Mouse (Mus musculus) limb, embryonic 13.5 days (tissue): ENCODE results near the gene Car2. TPM values are rescaled to one million over a fixed set of nuclear protein-coding genes. Genes with fewer than 3 reads are reported as not detected.
A peak's percentile ranks its signal among the peaks of the same experiment; 100 is the strongest.

Source experiments
- ATAC-seq: fragments of 200-750 bp; cut with Nextera tagmentation; 2 replicates; pipeline ENCODE4 v1.8.0; 2017; ENCODE audit warnings: low read depth, moderate number of reproducible peaks, moderate TSS enrichment; ENCODE audit not compliant: low FRiP score
- H3K27ac ChIP-seq: fragments of 300-500 bp; sonication (generic); 2 replicates; pipeline ENCODE4 v1.5.1; 2015; ENCODE audit warnings: inconsistent platforms, mild to moderate bottlenecking, moderate library complexity
- H3K27me3 ChIP-seq: fragments of 300-500 bp; sonication (generic); 2 replicates; pipeline ENCODE4 v1.6.1; 2015; ENCODE audit warnings: mild to moderate bottlenecking, inconsistent platforms
- H3K36me3 ChIP-seq: fragments of 300-500 bp; sonication (generic); 2 replicates; pipeline ENCODE4 v1.6.1; 2015; ENCODE audit warnings: inconsistent platforms, mild to moderate bottlenecking, moderate library complexity
- H3K4me1 ChIP-seq: fragments of 300-500 bp; sonication (generic); 2 replicates; pipeline ENCODE4 v1.6.1; 2015; ENCODE audit warnings: inconsistent platforms
- H3K4me2 ChIP-seq: fragments of 300-500 bp; sonication (generic); replicated peaks from 2 replicates; pipeline ENCODE4 v1.6.1; 2015; ENCODE audit warnings: inconsistent platforms, mild to moderate bottlenecking, moderate library complexity
- H3K4me3 ChIP-seq: fragments of 300-500 bp; sonication (generic); 2 replicates; pipeline ENCODE4 v1.5.1; 2015; ENCODE audit warnings: moderate library complexity, mild to moderate bottlenecking, inconsistent platforms
- H3K9ac ChIP-seq: fragments of 300-500 bp; sonication (generic); 2 replicates; pipeline ENCODE4 v1.6.1; 2015; ENCODE audit warnings: mild to moderate bottlenecking, inconsistent platforms
- H3K9me3 ChIP-seq: fragments of 300-500 bp; sonication (generic); 2 replicates; pipeline ENCODE4 v1.6.1; 2016; ENCODE audit warnings: inconsistent platforms
- WGBS: fragments of 180-500 bp; shearing (Covaris S2); methylation state at CpG from one replicate; pipeline ENCODE4 v1.1.7; 2015; 5-methylcytosine and 5-hydroxymethylcytosine counted together
- polyA plus RNA-seq: library from polyadenylated mRNA; unstranded; fragments of >200 nt; fragmentation: Nextera tagmentation; extraction: Ambion mirVana; gene quantifications from 2 replicates; pipeline ENCODE4 v1.2.1, GENCODE M21; 2015

Gene Car2
- polyA plus RNA-seq, 1 experiment from 2014 or later: 22.3 TPM

GRCm38 (mm10) chr3:14863022-14863711 lies 22.9 kb upstream of the Car2 start, which contains the start of gene Car3:
Car3 (plus strand) TSS chr3:14863512.
- peak within 1 kb of the TSS; percentile 42 for H3K4me3 ChIP-seq
- 2% methylated on average over 18 of the region's 18 CpGs for WGBS
- peak; percentile 80 for ATAC-seq
- no peaks in the 10 kb centered on the region for H3K36me3 ChIP-seq
- H3K4me1 ChIP-seq: peaks cover 10% of the 10 kb centered on the region
- H3K4me2 ChIP-seq: peak within 1 kb of the TSS; percentile 79
- peak within 1 kb of the TSS; percentile 56 for H3K9ac ChIP-seq
- no peaks in the 10 kb centered on the region for H3K27me3 ChIP-seq
- no peaks in the 10 kb centered on the region for H3K9me3 ChIP-seq
- no peak within 1 kb of the TSS for H3K27ac ChIP-seq

- Histone ChIP-seq H3K27ac (no peak overlapping the region), H3K9ac (no peak overlapping the region), H3K36me3 (no peaks in the 10 kb centered on the region), H3K27me3 (no peaks in the 10 kb centered on the region), H3K4me3 (no peak overlapping the region), H3K9me3 (no peaks in the 10 kb centered on the region), H3K4me2 (no peak overlapping the region), H3K4me1 (peaks cover 10% of the 10 kb centered on the region)
- WGBS: 87% methylated on average over 2 of the region's 2 CpGs
- ATAC-seq: no peak
Measured at GRCm38 (mm10) chr3:14863922-14864321, 22.2 kb upstream of the Car2 start.

GRCm38 (mm10) chr3:14865941-14866340 lies 20.1 kb upstream of the Car2 start:
- 70% methylated on average over 2 of the region's 2 CpGs for WGBS
- Histone ChIP-seq H3K4me2 (no peak overlapping the region), H3K9ac (no peak overlapping the region), H3K27me3 (no peaks in the 10 kb centered on the region), H3K36me3 (no peaks in the 10 kb centered on the region), H3K4me3 (no peak overlapping the region), H3K4me1 (peaks cover 10% of the 10 kb centered on the region), H3K9me3 (no peaks in the 10 kb centered on the region), H3K27ac (no peak overlapping the region)
- no peak for ATAC-seq

GRCm38 (mm10) chr3:14869779-14870178 lies 16.3 kb upstream of the Car2 start:
- H3K9me3 ChIP-seq: no peaks in the 10 kb centered on the region
- peak overlapping the region; percentile 28; the same call in 1 of the 2 replicates for H3K4me2 ChIP-seq
- no peak overlapping the region for H3K27ac ChIP-seq
- no peaks in the 10 kb centered on the region; the same call in 1 of the 2 replicates for H3K27me3 ChIP-seq
- no peak overlapping the region for H3K4me3 ChIP-seq
- H3K9ac ChIP-seq: no peak overlapping the region
- 30% methylated on average over 11 of the region's 11 CpGs for WGBS
- H3K4me1 ChIP-seq: no peaks in the 10 kb centered on the region
- ATAC-seq: 0 out of 2 replicates have a peak, but pooled peaks have one; percentile 18
- no peaks in the 10 kb centered on the region for H3K36me3 ChIP-seq

GRCm38 (mm10) chr3:14870528-14870927 lies 15.5 kb upstream of the Car2 start:
- H3K36me3 ChIP-seq: no peaks in the 10 kb centered on the region
- 84% methylated on average over 1 of the region's 1 CpGs for WGBS

GRCm38 (mm10) chr3:14871386-14871785 lies 14.7 kb upstream of the Car2 start:
- H3K27ac ChIP-seq: no peak overlapping the region
- no peak for ATAC-seq
- no peak overlapping the region for H3K4me2 ChIP-seq
- no peak overlapping the region for H3K4me3 ChIP-seq
- WGBS: 54% methylated on average over 7 of the region's 7 CpGs
- H3K4me1 ChIP-seq: no peaks in the 10 kb centered on the region
- H3K9ac ChIP-seq: no peak overlapping the region
- no peaks in the 10 kb centered on the region; the same call in 1 of the 2 replicates for H3K27me3 ChIP-seq
- no peaks in the 10 kb centered on the region for H3K9me3 ChIP-seq
- no peaks in the 10 kb centered on the region for H3K36me3 ChIP-seq

More at GRCm38 (mm10) chr3:14870528-14870927, 15.5 kb upstream of the Car2 start:
- Histone ChIP-seq H3K9ac (no peak overlapping the region), H3K4me3 (no peak overlapping the region), H3K27ac (no peak overlapping the region), H3K4me1 (no peaks in the 10 kb centered on the region), H3K27me3 (no peaks in the 10 kb centered on the region; the same call in 1 of the 2 replicates), H3K9me3 (no peaks in the 10 kb centered on the region), H3K4me2 (no peak overlapping the region)
- ATAC-seq: no peak

- Histone ChIP-seq H3K27ac (no peak overlapping the region), H3K27me3 (no peaks in the 10 kb centered on the region; the same call in 1 of the 2 replicates), H3K36me3 (no peaks in the 10 kb centered on the region), H3K4me3 (no peak overlapping the region), H3K4me1 (no peaks in the 10 kb centered on the region), H3K9ac (no peak overlapping the region), H3K4me2 (no peak overlapping the region), H3K9me3 (no peaks in the 10 kb centered on the region)
- WGBS: 42% methylated on average over 8 of the region's 8 CpGs
- peak; percentile 42; the same call in 1 of the 2 replicates for ATAC-seq
Measured at GRCm38 (mm10) chr3:14874402-14875040, 11.6 kb upstream of the Car2 start.

GRCm38 (mm10) chr3:14876325-14876918 lies 9.7 kb upstream of the Car2 start:
- Histone ChIP-seq H3K9me3 (no peaks in the 10 kb centered on the region), H3K4me1 (no peaks in the 10 kb centered on the region), H3K4me2 (no peak overlapping the region), H3K9ac (no peak overlapping the region), H3K4me3 (no peak overlapping the region), H3K27ac (no peak overlapping the region), H3K36me3 (no peaks in the 10 kb centered on the region), H3K27me3 (no peaks in the 10 kb centered on the region; the same call in 1 of the 2 replicates)
- WGBS: 68% methylated on average over 9 of the region's 9 CpGs
- no peak for ATAC-seq

GRCm38 (mm10) chr3:14877251-14877909 lies 8.7 kb upstream of the Car2 start:
- H3K9me3 ChIP-seq: no peaks in the 10 kb centered on the region
- no peaks in the 10 kb centered on the region for H3K36me3 ChIP-seq
- H3K4me2 ChIP-seq: no peak overlapping the region
- WGBS: 82% methylated on average over 7 of the region's 7 CpGs
- H3K9ac ChIP-seq: no peak overlapping the region
- ATAC-seq: no peak
- no peak overlapping the region for H3K4me3 ChIP-seq
- H3K27ac ChIP-seq: no peak overlapping the region
- H3K27me3 ChIP-seq: no peaks in the 10 kb centered on the region; the same call in 1 of the 2 replicates
- H3K4me1 ChIP-seq: no peaks in the 10 kb centered on the region

- Histone ChIP-seq H3K4me1 (no peaks in the 10 kb centered on the region), H3K9me3 (no peaks in the 10 kb centered on the region), H3K4me2 (no peak overlapping the region), H3K4me3 (no peak overlapping the region), H3K27me3 (no peaks in the 10 kb centered on the region; the same call in 1 of the 2 replicates), H3K9ac (no peak overlapping the region), H3K36me3 (no peaks in the 10 kb centered on the region), H3K27ac (no peak overlapping the region)
- no peak for ATAC-seq
- WGBS: 85% methylated on average over 6 of the region's 6 CpGs
Measured at GRCm38 (mm10) chr3:14878749-14879223, 7.3 kb upstream of the Car2 start.

GRCm38 (mm10) chr3:14879293-14879692 lies 6.8 kb upstream of the Car2 start:
- no peak overlapping the region for H3K9ac ChIP-seq
- no peaks in the 10 kb centered on the region for H3K27me3 ChIP-seq
- H3K4me3 ChIP-seq: no peak overlapping the region
- no peaks in the 10 kb centered on the region for H3K36me3 ChIP-seq
- no peak for ATAC-seq
- no peaks in the 10 kb centered on the region for H3K4me1 ChIP-seq
- WGBS: 84% methylated on average over 3 of the region's 3 CpGs
- no peaks in the 10 kb centered on the region for H3K9me3 ChIP-seq
- H3K4me2 ChIP-seq: no peak overlapping the region
- no peak overlapping the region for H3K27ac ChIP-seq

GRCm38 (mm10) chr3:14880277-14880676 lies 5.8 kb upstream of the Car2 start:
- peaks cover 5% of the 10 kb centered on the region for H3K27me3 ChIP-seq
- no peak overlapping the region for H3K4me2 ChIP-seq
- H3K4me3 ChIP-seq: no peak overlapping the region
- ATAC-seq: no peak
- H3K4me1 ChIP-seq: no peaks in the 10 kb centered on the region
- no peak overlapping the region for H3K9ac ChIP-seq
- no peaks in the 10 kb centered on the region for H3K9me3 ChIP-seq
- 48% methylated on average over 2 of the region's 2 CpGs for WGBS
- H3K27ac ChIP-seq: no peak overlapping the region
- no peaks in the 10 kb centered on the region for H3K36me3 ChIP-seq
